Mouse (Mus musculus): ENCODE results near the gene Zbtb20. TPM values are rescaled to one million over a fixed set of nuclear protein-coding genes. Genes with fewer than 3 reads are reported as not detected.

Zbtb20 gene
- polyA plus RNA-seq, 1 experiment from 2014 or later: 5.2 TPM

- Histone ChIP-seq H3K36me3 (ENCODE audit: inconsistent target) (no peaks in the 10 kb centered on the region), H3K27ac (no peak overlapping the region), H3K79me2 (ENCODE audit: inconsistent target) (no peaks in the 10 kb centered on the region), H3K4me3 (ENCODE audit: inconsistent target) (no peak overlapping the region)
- 43% methylated on average over 10 of the region's 10 CpGs for WGBS (ENCODE audit: missing documents)
Observed at GRCm38 (mm10) chr16:43506771-43507405, 631.2 kb downstream of the Zbtb20 start.

- H3K4me3 ChIP-seq (ENCODE audit: inconsistent target): no peak overlapping the region
- no peaks in the 10 kb centered on the region for H3K36me3 ChIP-seq (ENCODE audit: inconsistent target)
- H3K79me2 ChIP-seq (ENCODE audit: inconsistent target): no peaks in the 10 kb centered on the region
- WGBS (ENCODE audit: missing documents): 90% methylated on average over 9 of the region's 9 CpGs
- no peak overlapping the region for H3K27ac ChIP-seq
Observed at GRCm38 (mm10) chr16:43508166-43508998, 632.7 kb downstream of the Zbtb20 start.

GRCm38 (mm10) chr16:43510516-43510915 is 634.8 kb downstream of the Zbtb20 start:
- no peak overlapping the region for H3K4me3 ChIP-seq (ENCODE audit: inconsistent target)
- no peak overlapping the region for H3K27ac ChIP-seq
- WGBS (ENCODE audit: missing documents): 89% methylated on average over 5 of the region's 5 CpGs
- no peaks in the 10 kb centered on the region for H3K36me3 ChIP-seq (ENCODE audit: inconsistent target)
- no peaks in the 10 kb centered on the region for H3K79me2 ChIP-seq (ENCODE audit: inconsistent target)

GRCm38 (mm10) chr16:43511531-43511930 is 635.9 kb downstream of the Zbtb20 start:
- Histone ChIP-seq H3K27ac (no peak overlapping the region), H3K4me3 (ENCODE audit: inconsistent target) (no peak overlapping the region), H3K79me2 (ENCODE audit: inconsistent target) (no peaks in the 10 kb centered on the region), H3K36me3 (ENCODE audit: inconsistent target) (no peaks in the 10 kb centered on the region)
- 88% methylated on average over 4 of the region's 4 CpGs for WGBS (ENCODE audit: missing documents)

GRCm38 (mm10) chr16:43513933-43514332 is 638.3 kb downstream of the Zbtb20 start:
- WGBS (ENCODE audit: missing documents): 88% methylated on average over 5 of the region's 5 CpGs
- no peak overlapping the region for H3K27ac ChIP-seq
- H3K36me3 ChIP-seq (ENCODE audit: inconsistent target): no peaks in the 10 kb centered on the region
- no peak overlapping the region for H3K4me3 ChIP-seq (ENCODE audit: inconsistent target)
- no peaks in the 10 kb centered on the region for H3K79me2 ChIP-seq (ENCODE audit: inconsistent target)

GRCm38 (mm10) chr16:43515538-43515937 is 639.9 kb downstream of the Zbtb20 start:
- Histone ChIP-seq H3K4me3 (ENCODE audit: inconsistent target) (no peak overlapping the region), H3K79me2 (ENCODE audit: inconsistent target) (no peaks in the 10 kb centered on the region), H3K36me3 (ENCODE audit: inconsistent target) (no peaks in the 10 kb centered on the region), H3K27ac (no peak overlapping the region)
- 93% methylated on average over 4 of the region's 4 CpGs for WGBS (ENCODE audit: missing documents)

GRCm38 (mm10) chr16:43520274-43520673 is 644.6 kb downstream of the Zbtb20 start:
- H3K4me3 ChIP-seq (ENCODE audit: inconsistent target): no peak overlapping the region
- H3K79me2 ChIP-seq (ENCODE audit: inconsistent target): no peaks in the 10 kb centered on the region
- no peak overlapping the region for H3K27ac ChIP-seq
- H3K36me3 ChIP-seq (ENCODE audit: inconsistent target): no peaks in the 10 kb centered on the region
- WGBS (ENCODE audit: missing documents): 81% methylated on average over 2 of the region's 2 CpGs

- Histone ChIP-seq H3K27ac (no peak overlapping the region), H3K36me3 (ENCODE audit: inconsistent target) (no peaks in the 10 kb centered on the region), H3K79me2 (ENCODE audit: inconsistent target) (no peaks in the 10 kb centered on the region), H3K4me3 (ENCODE audit: inconsistent target) (no peak overlapping the region)
- WGBS (ENCODE audit: missing documents): 95% methylated on average over 4 of the region's 4 CpGs
Observed at GRCm38 (mm10) chr16:43522482-43522881, 646.8 kb downstream of the Zbtb20 start.

- Histone ChIP-seq H3K27ac (no peak overlapping the region), H3K36me3 (ENCODE audit: inconsistent target) (no peaks in the 10 kb centered on the region), H3K4me3 (ENCODE audit: inconsistent target) (no peak overlapping the region), H3K79me2 (ENCODE audit: inconsistent target) (no peaks in the 10 kb centered on the region)
- WGBS (ENCODE audit: missing documents): 96% methylated on average over 6 of the region's 9 CpGs
Observed at GRCm38 (mm10) chr16:43524179-43524578, 648.5 kb downstream of the Zbtb20 start.

GRCm38 (mm10) chr16:43525624-43526023 is 649.9 kb downstream of the Zbtb20 start:
- 97% methylated on average over 6 of the region's 6 CpGs for WGBS (ENCODE audit: missing documents)

GRCm38 (mm10) chr16:43528300-43528699 is 652.6 kb downstream of the Zbtb20 start:
- Histone ChIP-seq H3K36me3 (ENCODE audit: inconsistent target) (no peaks in the 10 kb centered on the region), H3K79me2 (ENCODE audit: inconsistent target) (no peaks in the 10 kb centered on the region), H3K4me3 (ENCODE audit: inconsistent target) (no peak overlapping the region), H3K27ac (no peak overlapping the region)
- 100% methylated on average over 1 of the region's 1 CpGs for WGBS (ENCODE audit: missing documents)

More at GRCm38 (mm10) chr16:43525624-43526023, 649.9 kb downstream of the Zbtb20 start:
- H3K36me3 ChIP-seq (ENCODE audit: inconsistent target): no peaks in the 10 kb centered on the region
- no peak overlapping the region for H3K4me3 ChIP-seq (ENCODE audit: inconsistent target)
- no peak overlapping the region for H3K27ac ChIP-seq
- H3K79me2 ChIP-seq (ENCODE audit: inconsistent target): no peaks in the 10 kb centered on the region

- Histone ChIP-seq H3K4me3 (ENCODE audit: inconsistent target) (no peak overlapping the region), H3K27ac (no peak overlapping the region), H3K79me2 (ENCODE audit: inconsistent target) (no peaks in the 10 kb centered on the region), H3K36me3 (ENCODE audit: inconsistent target) (no peaks in the 10 kb centered on the region)
- 95% methylated on average over 5 of the region's 6 CpGs for WGBS (ENCODE audit: missing documents)
Observed at GRCm38 (mm10) chr16:43531328-43531727, 655.6 kb downstream of the Zbtb20 start.

- Histone ChIP-seq H3K36me3 (ENCODE audit: inconsistent target) (no peaks in the 10 kb centered on the region), H3K4me3 (ENCODE audit: inconsistent target) (no peak overlapping the region), H3K27ac (no peak overlapping the region), H3K79me2 (ENCODE audit: inconsistent target) (no peaks in the 10 kb centered on the region)
- 93% methylated on average over 3 of the region's 3 CpGs for WGBS (ENCODE audit: missing documents)
Observed at GRCm38 (mm10) chr16:43534103-43534502, 658.4 kb downstream of the Zbtb20 start.

GRCm38 (mm10) chr16:43535912-43536311 is 660.2 kb downstream of the Zbtb20 start:
- Histone ChIP-seq H3K36me3 (ENCODE audit: inconsistent target) (no peaks in the 10 kb centered on the region), H3K27ac (no peak overlapping the region), H3K4me3 (ENCODE audit: inconsistent target) (no peak overlapping the region), H3K79me2 (ENCODE audit: inconsistent target) (no peaks in the 10 kb centered on the region)
- 100% methylated on average over 1 of the region's 1 CpGs for WGBS (ENCODE audit: missing documents)

GRCm38 (mm10) chr16:43537163-43537562 is 661.5 kb downstream of the Zbtb20 start:
- 99% methylated on average over 6 of the region's 7 CpGs for WGBS (ENCODE audit: missing documents)
- Histone ChIP-seq H3K36me3 (ENCODE audit: inconsistent target) (no peaks in the 10 kb centered on the region), H3K79me2 (ENCODE audit: inconsistent target) (no peaks in the 10 kb centered on the region), H3K27ac (no peak overlapping the region), H3K4me3 (ENCODE audit: inconsistent target) (no peak overlapping the region)

Data from macrophage (primary cell).